Mouse (Mus musculus) kidney, adult 2 months (tissue): ENCODE data around the gene Plin5.

Source experiments
- CTCF ChIP-seq: fragments of 200-500 bp; conservative IDR thresholded peaks from 2 replicates; pipeline ENCODE4 v1.5.1; 2011; ENCODE audit warnings: low read depth, mild to moderate bottlenecking, control low read depth, low read length, moderate library complexity, mixed read lengths; ENCODE audit not compliant: insufficient read depth, insufficient read length
- POLR2A ChIP-seq: fragments of 200-500 bp; IDR thresholded peaks from one replicate; pipeline ENCODE4 v1.6.1; 2011; ENCODE audit warnings: low read depth, low read length, control low read depth

DNA sequence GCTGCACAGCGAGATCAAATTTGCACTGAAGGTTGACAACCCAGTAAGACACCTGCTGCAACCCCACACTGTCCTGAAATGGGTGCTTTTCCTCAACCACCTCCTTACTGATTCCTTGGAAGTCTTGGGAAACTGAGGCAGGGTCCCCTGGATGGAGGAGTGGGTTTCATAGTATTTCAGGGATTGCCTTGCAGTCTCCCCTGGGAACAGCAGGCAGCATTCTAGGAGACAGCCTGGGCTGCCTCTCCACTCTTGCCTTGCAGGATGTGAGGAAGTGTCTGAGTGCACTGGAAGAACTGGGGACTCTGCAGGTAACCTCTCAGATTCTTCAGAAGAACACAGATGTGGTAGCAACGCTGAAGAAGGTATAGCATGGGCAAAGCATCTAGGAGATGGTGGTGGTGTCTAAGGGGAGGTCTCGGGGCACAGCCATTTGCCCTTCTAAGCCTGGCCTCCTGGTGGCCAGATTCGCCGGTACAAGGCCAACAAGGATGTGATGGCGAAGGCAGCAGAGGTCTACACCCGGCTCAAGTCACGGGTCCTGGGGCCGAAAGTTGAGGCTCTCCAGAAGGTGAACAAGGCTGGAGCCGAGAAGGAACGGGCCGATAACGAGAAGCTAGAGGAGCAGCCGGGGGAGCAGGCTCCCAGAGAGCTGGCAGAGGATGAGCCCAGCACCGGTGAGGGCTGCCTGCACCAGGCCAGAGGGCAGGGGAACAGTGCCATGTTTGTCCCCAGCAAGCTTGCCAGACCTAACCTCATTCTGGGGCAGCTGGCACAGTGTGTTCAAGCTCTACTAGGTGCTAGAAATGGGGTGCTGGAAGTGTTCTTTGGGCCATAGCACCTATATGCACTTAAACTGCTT is 18.5 kb downstream of the Plin5 start:
- TF ChIP-seq POLR2A (no peak), CTCF (no peak; the same call in 1 of the 2 replicates)
